Mouse (Mus musculus): ENCODE measurements around the gene Mbl1.

Mbl1 gene

DNA sequence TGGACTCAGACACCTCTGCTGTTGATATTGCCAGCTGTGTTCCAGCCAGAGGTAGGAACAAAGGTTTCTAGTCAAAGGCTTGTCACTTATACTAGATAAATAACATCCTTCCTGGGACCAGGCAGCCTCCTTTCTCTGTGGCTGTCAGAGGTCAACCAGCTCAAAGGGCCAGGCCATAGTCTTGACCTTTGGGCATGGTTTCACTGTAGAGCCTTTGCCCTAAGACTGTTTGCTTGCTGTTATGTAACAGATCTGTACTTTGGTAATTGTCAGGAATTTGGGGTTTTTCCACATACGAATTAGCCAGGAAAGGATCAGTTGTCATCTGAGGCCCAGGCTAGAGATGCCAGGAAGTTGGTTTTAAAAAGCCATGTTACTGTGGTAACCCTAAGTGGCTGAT lies 9.5 kb downstream of the Mbl1 start:
- Histone ChIP-seq H3K27me3 (ENCODE audit: control insufficient read depth, insufficient read depth, low read length, poor library complexity, severe bottlenecking) (no peaks in the 10 kb centered on the region), H3K36me3 (ENCODE audit: control insufficient read depth, insufficient read depth, low read length, poor library complexity, severe bottlenecking) (no peaks in the 10 kb centered on the region)
- no peak for DNase-seq (ENCODE audit: low read depth, low spot score)

GRCm38 (mm10) chr14:41162663-41163062 lies 11.4 kb downstream of the Mbl1 start:
- Histone ChIP-seq H3K27me3 (ENCODE audit: control insufficient read depth, insufficient read depth, low read length, poor library complexity, severe bottlenecking) (no peaks in the 10 kb centered on the region), H3K36me3 (ENCODE audit: control insufficient read depth, insufficient read depth, low read length, poor library complexity, severe bottlenecking) (no peaks in the 10 kb centered on the region)
- no peak for DNase-seq (ENCODE audit: low read depth, low spot score)

- no peak for DNase-seq (ENCODE audit: low read depth, low spot score)
- Histone ChIP-seq H3K36me3 (ENCODE audit: control insufficient read depth, insufficient read depth, low read length, poor library complexity, severe bottlenecking) (no peaks in the 10 kb centered on the region), H3K27me3 (ENCODE audit: control insufficient read depth, insufficient read depth, low read length, poor library complexity, severe bottlenecking) (no peaks in the 10 kb centered on the region)
Observed at GRCm38 (mm10) chr14:41167278-41167677, 16.0 kb downstream of the Mbl1 start.

DNA sequence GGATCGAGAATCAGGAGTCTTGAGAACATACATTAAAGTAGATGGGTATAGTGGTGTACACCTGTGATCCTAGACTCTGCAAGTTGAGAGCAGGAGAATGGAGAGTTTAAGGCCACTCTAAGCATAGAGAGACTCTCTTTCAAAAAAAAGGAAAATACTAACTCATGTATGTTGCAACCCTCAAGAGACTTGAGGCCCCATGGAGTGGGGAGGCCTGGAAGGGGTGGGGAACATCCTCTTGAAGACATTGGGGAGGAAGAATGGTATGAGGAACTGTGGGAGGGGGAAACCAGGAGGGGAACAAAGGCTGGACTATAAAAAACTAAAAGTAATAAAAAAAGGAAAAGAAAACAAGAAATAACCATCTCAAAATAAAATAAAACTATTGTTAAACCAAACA lies 17.3 kb downstream of the Mbl1 start:
- Histone ChIP-seq H3K36me3 (ENCODE audit: control insufficient read depth, insufficient read depth, low read length, poor library complexity, severe bottlenecking) (no peaks in the 10 kb centered on the region), H3K27me3 (ENCODE audit: control insufficient read depth, insufficient read depth, low read length, poor library complexity, severe bottlenecking) (no peaks in the 10 kb centered on the region)
- no peak for DNase-seq (ENCODE audit: low read depth, low spot score)

DNA sequence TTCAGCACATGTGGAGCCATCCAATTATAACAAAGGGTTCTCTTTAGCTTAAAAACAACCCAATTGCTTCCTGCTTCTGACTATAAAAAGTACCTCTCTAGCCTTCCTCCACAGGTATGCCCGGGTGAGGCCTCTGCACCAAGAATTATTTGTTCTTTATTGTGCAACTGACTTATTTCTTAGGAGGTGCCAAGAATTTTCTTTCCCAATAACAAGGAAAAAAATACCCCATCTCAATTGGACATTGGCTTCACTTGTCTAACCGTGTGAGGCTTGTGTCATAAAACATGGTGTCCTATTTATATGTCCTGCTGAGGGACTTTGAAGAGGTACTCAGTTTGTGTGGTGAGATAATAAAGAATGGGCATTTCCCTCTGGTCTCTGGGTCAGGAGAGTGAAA lies 19.3 kb downstream of the Mbl1 start:
- no peak for DNase-seq (ENCODE audit: low read depth, low spot score)
- no peaks in the 10 kb centered on the region for H3K27me3 ChIP-seq (ENCODE audit: control insufficient read depth, insufficient read depth, low read length, poor library complexity, severe bottlenecking)
- no peaks in the 10 kb centered on the region for H3K36me3 ChIP-seq (ENCODE audit: control insufficient read depth, insufficient read depth, low read length, poor library complexity, severe bottlenecking)

GRCm38 (mm10) chr14:41174802-41175201 lies 23.5 kb downstream of the Mbl1 start:
- no peak for DNase-seq (ENCODE audit: low read depth, low spot score)
- Histone ChIP-seq H3K36me3 (ENCODE audit: control insufficient read depth, insufficient read depth, low read length, poor library complexity, severe bottlenecking) (no peaks in the 10 kb centered on the region), H3K27me3 (ENCODE audit: control insufficient read depth, insufficient read depth, low read length, poor library complexity, severe bottlenecking) (no peaks in the 10 kb centered on the region)

GRCm38 (mm10) chr14:41185059-41185821 lies 34.0 kb downstream of the Mbl1 start, which contains the start of gene Sftpd:
TSS of gene Sftpd (minus strand) at chr14:41185149.
- H3K36me3 ChIP-seq (ENCODE audit: control insufficient read depth, insufficient read depth, low read length, poor library complexity, severe bottlenecking), result no peaks in the 10 kb centered on the region
- H3K27me3 ChIP-seq (ENCODE audit: control insufficient read depth, insufficient read depth, low read length, poor library complexity, severe bottlenecking), result no peaks in the 10 kb centered on the region
- DNase-seq (ENCODE audit: low read depth, low spot score), result no peak

GRCm38 (mm10) chr14:41189496-41189895 lies 38.2 kb downstream of the Mbl1 start:
- no peak for DNase-seq (ENCODE audit: low read depth, low spot score)
- Histone ChIP-seq H3K36me3 (ENCODE audit: control insufficient read depth, insufficient read depth, low read length, poor library complexity, severe bottlenecking) (no peaks in the 10 kb centered on the region), H3K27me3 (ENCODE audit: control insufficient read depth, insufficient read depth, low read length, poor library complexity, severe bottlenecking) (no peaks in the 10 kb centered on the region)

GRCm38 (mm10) chr14:41198037-41198730 lies 46.9 kb downstream of the Mbl1 start:
- no peak for DNase-seq (ENCODE audit: low read depth, low spot score)
- no peaks in the 10 kb centered on the region for H3K27me3 ChIP-seq (ENCODE audit: control insufficient read depth, insufficient read depth, low read length, poor library complexity, severe bottlenecking)
- no peaks in the 10 kb centered on the region for H3K36me3 ChIP-seq (ENCODE audit: control insufficient read depth, insufficient read depth, low read length, poor library complexity, severe bottlenecking)

Data from splenic B cell, adult 2 months (primary cell).